Mouse (Mus musculus): ENCODE data around the gene 9930111J21Rik2.
A peak's percentile ranks its signal among the peaks of the same experiment; 100 is the strongest.
"Not testable (repeated sequence)": the region's sequence is repeated elsewhere in the genome, so short reads cannot be mapped to it uniquely, and the experiment has no call there.

The 9930111J21Rik2 gene

DNA sequence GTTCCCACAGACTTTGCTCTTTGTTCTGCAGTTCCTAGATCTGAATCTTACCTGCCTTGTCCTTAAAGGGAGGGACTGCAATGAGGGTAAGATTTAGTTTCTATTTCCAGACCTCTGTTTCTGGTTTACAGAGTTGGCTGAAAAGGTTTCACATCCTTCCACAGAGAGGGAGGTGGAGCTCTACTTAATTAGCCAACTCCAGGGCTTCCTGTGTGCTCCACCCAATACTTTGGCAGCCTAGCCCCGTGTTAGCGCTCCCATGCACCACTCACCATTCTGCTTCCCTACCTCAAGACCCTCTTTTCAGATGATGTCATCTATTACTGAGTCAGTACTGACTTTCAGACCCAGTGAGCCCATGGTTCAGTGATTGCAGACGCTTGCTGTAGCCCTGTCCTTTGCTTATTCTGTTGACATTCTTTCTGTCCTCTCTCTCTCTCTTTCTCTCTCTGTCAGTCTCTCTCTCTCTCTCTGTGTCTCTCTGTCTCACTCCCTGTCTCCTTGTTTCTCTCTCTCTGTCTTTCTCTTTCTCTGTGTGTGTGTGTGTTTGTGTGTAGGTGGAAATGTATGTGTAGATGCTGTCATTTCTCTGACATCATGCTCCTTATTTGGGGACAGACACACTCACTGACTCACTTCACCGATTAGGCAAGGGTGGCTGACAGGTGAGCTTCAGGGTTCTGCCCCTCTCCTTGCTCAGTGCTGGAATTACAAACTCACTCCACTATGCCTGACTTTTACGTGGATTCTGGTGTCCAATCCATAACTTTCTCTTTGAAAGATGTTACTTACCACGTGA, at the start of gene 9930111J21Rik2:
Gene 9930111J21Rik2, minus strand, starts transcription at position 150 of the 799 bp plus-strand sequence.
- DNase-seq (ENCODE audit: low spot score) = not testable (repeated sequence)

DNA sequence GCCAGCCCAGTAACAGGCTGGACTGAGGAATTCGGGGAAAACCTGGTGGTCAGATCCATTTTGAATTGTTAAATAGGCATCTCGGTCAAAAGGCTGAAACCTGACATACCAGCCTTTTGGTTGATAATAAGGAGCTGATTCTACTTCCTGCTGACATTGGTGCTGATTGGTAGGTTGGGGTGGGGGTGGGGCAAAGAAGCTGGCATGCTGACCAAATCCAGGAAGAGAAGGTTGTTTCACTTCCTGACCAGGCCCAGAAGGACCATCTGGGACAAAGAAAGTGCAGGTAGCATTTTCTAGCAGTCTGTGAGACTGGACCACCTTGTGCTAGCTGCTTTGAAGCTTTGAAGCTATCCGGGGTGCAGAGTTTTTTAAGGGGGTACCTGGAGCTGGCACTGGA, 49.4 kb upstream of the 9930111J21Rik2 start:
- no peak for DNase-seq (ENCODE audit: low spot score)

DNA sequence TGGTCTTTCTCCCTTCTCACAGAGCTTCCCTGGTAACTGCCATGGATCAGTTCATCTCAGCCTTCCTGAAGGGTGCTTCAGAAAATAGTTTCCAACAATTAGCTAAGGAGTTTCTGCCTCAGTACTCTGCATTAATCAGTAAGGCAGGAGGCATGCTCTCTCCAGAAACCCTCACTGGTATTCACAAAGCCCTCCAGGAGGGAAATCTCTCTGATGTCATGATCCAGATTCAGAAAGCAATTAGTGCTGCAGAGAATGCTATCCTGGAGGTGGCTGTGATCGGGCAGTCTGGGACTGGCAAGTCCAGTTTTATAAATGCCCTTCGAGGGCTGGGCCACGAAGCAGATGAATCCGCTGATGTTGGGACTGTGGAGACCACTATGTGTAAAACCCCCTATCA, 44.3 kb upstream of the 9930111J21Rik2 start:
- DNase-seq (ENCODE audit: low spot score) = no peak

DNA sequence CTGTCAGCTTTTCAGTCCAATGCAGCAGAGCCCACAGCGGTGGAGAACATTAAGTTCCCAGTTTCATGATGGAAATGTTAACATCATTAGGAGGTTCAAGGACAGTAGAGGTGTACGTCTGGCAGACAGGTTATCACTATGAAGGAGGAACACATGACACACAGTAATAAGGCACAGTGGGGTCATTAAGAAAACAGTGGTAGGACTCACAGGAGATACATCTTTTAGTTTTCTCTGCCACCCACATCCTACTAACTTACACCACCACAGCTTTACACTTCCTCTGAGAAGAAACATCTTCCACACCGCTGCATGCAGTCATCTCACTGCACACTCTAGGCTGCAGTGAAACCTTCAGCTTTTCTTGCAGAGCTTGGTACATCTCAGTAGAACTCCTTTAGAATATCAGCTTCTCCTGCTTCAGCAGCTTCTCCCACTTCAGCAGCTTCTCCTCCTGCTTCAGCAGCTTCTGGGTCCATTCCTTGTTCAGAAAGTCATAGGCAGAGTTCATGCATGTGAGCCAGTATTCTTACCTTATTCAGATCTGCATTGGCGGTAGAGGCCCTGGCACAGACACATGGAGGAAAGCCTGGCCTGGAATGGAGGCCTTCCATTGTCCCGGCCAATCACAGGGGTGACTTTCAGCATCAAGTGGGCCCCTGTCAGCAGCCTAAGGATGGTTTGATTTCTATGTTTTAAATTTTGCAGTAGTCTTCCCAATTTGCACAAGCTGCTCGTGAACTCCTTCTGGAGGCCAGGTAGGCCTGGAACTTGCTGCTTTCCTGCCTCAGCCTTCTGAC, 43.0 kb upstream of the 9930111J21Rik2 start:
- DNase-seq (ENCODE audit: low spot score) = no peak

DNA sequence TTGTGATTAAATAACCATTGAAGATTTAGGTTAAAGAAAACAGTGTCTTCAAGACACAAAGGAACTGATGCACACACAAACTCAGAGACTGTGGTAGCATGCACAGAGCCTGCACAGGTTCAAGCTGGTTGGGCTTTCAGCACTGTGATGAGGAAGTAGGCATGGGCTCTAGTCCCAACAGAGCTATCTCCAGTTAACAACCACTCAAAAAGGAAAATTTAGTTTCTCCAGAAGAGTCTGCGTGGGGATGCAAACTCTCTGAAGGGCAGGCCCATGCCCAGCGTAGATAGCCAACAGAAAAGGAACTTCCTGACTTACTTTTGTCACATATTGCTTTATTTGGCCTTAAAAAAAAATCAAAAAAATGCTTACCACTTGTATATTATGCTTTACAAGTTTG, 41.7 kb upstream of the 9930111J21Rik2 start:
- DNase-seq (ENCODE audit: low spot score) = no peak

DNA sequence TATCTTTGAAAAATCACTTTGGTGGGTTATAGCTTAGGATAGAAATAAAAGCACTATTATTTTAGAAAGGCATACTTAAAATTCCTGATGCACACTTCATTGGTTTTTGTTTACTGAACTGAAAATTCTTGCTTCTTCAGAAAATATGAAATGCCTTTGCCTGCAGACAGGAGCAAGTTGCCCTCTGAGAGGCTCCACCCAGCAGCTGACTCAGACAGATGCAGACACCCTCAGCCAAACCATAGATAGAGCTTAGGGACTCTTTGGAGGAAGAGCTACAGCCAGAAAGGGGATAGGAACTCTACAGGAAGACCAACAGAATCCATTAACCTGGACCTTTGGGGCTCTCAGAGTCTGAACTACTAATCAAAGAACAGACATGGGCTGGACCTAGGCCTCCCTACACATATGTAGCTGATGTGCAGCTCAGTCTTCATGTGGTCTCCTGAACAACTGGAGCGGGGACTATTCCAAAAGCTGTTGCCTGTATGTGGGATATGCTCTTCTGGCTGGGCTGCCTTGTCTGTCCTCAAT, 41.1 kb upstream of the 9930111J21Rik2 start:
- DNase-seq (ENCODE audit: low spot score) = no peak

DNA sequence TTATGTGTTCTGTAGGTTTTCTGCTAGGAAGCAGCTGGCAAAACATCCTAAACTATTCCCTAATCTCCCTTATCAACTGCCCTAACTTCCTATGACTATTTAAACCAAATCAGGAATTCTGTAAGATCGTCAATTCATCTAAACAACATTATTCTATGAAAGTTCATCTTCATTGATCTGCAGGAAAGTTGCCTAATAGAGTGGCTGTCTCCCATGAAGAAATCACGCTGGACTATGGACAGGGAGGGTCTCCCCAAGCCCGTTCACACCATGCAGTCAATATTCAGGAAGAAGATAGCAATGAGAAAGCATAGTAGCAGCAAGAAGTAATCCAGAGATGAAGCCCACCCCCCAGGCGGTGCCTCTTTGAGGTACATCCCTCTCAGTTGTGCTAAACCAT, 40.1 kb upstream of the 9930111J21Rik2 start:
- DNase-seq (ENCODE audit: low spot score) = no peak

DNA sequence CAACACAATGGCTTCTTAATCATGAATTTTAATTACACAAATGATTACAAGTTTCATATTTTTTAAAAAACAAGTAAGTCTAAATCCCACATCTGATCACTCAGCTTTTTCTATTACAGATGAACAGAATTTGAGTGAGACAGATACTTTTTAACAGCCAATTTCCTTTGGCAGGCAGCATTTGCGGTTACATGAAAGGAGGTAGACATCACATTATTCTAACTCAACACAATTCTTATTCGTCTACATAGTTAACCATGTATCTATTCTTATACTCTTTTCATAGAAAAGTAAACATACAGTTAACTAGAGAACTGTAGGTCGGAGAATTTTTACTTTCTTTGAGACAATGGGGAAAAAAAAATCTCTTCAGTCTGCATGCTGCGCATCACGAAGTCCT, 39.5 kb upstream of the 9930111J21Rik2 start:
- no peak for DNase-seq (ENCODE audit: low spot score)

DNA sequence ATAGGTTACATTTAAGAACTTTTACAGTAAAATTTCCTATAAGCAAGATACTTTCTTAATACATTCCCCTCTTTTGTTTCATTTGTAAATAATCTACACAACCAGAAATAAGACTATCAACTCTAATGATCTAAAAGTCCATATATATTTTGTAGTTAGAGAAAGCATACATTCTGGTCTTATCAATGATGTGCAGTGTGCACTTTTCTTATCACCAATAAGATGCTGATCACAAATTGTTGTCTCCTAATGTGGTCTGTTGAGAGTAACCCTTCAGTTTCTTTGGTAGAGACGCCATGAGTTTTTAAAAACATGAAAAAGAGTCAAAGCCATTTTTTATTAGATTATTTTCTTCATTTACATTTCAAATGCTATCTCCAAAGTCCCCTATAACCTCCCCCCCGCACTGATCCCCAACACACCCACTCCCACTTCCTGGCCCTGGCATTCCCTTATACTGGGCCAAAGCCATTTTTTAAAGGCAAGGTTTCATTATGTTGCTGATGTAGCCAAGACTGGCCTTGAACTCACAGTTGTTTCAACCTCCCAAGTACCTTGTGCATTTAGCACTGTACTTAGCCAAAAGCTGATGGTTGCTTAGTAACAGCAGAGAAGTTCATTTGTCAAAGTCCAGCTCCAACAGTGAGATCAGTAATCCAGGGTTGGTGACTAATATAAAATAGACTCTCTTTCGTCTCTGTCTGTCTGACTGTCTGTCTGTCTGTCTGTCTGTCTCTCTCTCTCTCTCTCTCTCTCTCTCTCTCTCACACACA, 38.9 kb upstream of the 9930111J21Rik2 start:
- no peak for DNase-seq (ENCODE audit: low spot score)

DNA sequence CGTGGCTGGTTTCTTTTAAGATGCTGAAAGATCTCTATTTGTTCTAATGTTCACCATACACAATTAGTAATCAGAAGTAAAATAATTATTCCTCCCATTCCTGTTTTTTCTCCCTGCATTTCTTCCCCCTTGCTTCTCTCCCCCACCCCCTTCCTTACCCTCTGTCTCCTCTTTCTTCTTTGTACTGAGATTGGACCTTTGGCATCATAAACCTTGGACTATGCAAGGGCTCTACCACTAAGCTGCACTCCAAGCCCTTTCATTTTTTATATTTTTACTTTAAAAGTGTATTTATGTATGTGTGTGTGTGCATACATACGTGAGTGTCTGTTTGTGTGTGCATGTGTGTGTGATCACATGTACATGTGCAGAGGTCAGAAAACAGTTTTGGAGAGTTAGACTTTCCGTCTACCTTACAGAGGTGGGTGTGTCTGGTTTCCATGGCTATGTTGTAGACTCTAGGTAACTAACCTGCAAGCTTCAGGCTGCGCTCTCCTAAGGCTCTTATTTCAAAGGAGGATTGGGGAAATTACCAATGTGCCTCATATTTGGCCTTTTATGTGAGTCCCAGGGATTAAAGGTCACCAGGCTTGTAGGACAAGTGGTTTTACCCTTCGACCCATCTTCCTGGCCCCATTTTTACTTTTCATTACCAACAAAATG, 38.1 kb upstream of the 9930111J21Rik2 start:
- no peak for DNase-seq (ENCODE audit: low spot score)

DNA sequence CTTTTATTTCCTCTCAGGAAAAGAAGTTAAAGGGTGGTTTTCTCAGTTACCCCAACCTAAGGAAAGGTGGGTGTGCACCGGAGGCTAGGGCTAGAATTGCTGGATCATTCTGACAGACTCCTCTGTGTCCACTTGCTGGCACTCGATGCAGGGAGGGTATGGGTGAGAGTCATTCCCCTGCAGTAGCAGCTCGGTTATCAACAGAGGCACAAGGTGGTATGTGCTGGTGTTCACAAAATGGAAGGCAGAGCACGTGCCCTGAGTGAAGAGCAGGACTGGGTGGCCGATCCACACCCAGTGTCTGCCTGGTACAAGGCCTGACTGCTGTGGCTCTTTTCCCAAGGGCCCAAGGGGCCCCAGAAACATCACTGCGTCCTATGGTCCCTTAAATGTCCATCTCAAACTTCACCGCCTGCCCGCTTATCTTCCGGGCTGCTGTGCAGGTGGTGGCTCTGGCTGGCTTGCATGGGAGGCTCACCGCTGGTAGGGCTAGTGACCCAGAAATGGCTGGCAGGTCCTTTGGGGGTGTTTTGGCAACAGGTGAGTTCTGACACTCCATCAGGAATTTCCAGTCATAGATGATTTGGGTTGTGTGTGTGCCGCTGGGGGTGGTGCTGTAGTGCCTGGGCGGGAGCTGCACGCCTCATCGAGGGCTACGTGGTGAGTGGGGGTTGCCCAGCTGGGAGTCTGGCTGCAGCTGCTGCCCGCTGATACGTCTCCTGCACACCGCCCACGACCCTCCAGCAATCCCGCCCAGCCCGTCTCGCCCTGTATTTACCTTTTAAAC, 37.0 kb upstream of the 9930111J21Rik2 start:
- no peak for DNase-seq (ENCODE audit: low spot score)

DNA sequence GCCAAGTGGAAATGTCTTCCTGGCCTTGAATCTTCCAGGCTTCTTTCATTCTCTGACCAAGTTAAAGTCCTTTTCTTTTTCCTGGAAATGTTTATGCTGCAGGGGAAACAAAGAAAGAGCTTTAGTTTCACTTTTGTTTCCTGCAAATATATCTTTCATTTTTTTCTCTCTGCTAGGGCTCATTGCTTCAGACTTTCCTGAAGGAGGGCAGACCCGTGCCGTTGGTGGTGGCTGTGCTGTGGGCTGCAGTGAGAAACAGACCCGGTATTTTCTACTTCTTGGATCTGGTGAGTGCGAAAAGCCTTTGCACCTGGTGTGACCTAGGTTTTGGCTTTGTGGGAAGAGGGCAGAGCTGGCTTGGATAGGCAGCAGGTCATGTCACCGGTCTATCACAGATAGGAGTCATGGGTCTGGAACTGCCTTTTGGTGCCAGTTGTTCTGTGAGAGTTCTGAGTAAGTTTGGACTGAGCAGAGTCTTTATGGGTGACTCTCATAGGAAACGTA, 35.9 kb upstream of the 9930111J21Rik2 start:
- DNase-seq (ENCODE audit: low spot score) = no peak

DNA sequence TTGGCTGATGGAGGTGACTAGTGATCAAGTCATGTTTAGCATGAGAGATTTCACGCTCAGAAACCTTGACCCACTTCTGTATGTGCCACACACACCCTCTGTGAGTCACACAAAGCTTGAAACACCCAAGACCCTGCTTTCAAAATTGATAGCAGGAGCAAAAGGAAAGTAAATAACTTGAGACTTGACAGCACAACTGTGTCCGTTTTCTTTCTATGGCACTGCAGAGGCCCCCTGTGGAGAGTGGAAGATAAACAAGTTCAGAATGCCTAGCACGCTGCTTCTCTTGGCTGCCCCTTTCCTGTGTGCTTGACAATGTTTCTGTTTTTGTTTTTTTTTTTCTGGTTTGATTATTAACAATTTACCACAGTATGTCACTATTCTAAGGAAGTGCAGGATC, 33.8 kb upstream of the 9930111J21Rik2 start:
- no peak for DNase-seq (ENCODE audit: low spot score)

DNA sequence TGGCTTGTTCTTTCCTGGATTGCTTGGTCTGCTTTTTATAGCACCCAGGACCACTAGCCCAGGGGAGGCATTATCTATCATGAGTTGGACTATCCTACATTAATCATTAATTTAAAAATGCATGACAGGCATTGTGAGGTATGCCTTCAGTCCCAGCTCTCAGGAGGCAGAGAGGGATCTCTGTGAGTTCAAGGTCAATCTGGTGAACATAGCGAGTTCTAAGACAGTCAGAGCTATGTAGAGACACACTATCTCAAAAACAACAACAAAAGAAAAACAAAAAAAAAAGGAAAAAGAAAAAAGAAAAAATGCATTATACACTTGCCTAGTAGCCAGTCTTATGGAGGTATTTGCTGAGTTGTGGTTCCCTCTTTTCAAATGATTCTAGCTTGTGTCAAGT, 33.3 kb upstream of the 9930111J21Rik2 start:
- no peak for DNase-seq (ENCODE audit: low spot score)

DNA sequence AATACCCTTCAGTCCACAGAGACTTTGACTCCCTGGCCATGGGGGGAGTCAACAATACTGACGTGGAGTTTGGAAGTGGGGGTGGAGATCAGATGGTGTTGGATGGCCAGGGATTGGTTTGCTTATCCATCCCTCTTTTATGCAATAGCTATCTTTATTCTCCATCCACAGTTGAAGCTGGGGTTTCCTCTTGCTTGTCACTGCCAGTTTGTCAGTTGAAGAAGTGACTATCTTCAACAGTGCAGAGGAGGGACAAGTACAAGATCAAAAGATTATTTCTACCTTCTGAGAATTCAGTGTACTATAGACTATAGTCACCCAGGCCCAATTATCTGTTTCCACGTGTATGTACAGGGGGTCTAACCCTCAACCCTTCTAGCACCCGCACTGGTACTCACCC, 32.8 kb upstream of the 9930111J21Rik2 start:
- no peak for DNase-seq (ENCODE audit: low spot score)

DNA sequence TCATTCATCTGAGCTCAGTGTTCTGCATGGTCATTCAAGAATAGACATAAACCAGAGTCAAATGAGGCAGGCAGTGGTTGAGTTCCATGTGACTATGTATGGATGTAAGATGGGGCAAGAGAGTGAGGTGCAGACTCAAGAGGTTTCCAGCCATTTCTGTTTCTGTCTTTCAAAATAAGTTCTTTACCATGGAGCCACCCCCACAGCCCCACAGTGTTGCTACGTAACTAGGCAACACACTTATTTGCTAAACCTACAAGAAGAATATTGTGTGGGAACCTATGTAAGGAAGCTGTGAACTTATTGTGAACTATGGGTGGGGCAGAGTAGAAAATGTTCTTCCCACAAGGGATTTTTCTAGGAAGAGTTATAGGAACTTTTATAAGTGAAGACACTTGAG, 32.1 kb upstream of the 9930111J21Rik2 start:
- DNase-seq (ENCODE audit: low spot score) = peak; percentile 24

DNA sequence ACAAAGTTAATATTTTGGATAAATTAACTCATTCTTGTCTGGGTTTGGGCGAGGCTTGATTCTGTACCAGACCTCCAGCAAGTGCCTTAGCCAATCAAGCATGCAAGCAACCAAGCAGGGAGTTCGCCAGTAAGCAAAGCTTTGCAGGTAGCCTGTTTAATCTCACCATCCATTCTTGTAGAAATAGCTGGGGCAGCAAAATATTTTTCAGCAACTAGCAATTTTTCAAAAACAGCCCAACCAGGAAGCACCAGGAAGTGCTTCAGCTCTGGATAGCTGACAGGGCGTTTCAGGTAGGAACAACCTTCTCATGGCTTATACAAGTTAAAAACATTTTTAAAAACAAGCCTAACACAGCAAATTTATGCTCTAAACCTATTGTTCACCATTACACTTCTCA, 30.8 kb upstream of the 9930111J21Rik2 start:
- DNase-seq (ENCODE audit: low spot score) = no peak

DNA sequence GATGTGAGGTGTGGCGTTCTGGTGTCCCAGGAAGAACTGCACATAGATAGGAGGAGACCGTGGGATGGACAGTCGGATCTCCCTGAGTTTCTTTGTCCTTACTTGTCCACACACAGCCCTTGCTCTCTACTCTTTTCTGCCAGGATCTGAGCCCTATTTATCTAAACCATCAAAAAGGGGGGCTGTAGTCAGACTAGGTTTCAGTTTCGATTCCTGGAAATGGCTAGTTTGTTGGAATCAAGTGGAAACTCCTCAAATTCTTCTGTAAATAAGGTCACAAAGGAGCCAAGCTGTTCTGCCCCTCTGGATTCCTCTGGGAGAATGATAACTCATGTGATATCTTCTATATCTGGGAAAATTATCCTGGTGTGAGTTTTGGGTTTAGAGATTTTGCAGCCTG, 30.3 kb upstream of the 9930111J21Rik2 start:
- no peak for DNase-seq (ENCODE audit: low spot score)

DNA sequence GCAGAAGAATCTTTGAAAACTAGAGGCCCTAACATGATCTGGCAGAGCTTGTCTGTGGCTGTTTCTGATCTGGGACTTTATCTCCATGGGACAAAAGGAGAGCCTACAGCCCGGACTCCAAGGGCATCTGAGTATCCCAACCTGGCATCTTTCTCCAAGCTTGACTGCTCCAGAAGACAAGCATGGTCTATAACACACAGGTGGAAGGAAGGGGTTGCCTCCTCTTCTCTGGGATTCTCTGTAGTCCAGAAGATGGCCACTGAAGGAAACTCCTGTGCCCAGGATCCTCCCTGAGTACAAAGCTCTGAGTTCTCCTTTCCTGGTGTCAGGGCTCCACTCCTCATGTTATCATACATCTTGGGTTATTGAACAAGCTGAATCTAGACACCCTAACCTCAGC, 29.6 kb upstream of the 9930111J21Rik2 start:
- DNase-seq (ENCODE audit: low spot score) = no peak

DNA sequence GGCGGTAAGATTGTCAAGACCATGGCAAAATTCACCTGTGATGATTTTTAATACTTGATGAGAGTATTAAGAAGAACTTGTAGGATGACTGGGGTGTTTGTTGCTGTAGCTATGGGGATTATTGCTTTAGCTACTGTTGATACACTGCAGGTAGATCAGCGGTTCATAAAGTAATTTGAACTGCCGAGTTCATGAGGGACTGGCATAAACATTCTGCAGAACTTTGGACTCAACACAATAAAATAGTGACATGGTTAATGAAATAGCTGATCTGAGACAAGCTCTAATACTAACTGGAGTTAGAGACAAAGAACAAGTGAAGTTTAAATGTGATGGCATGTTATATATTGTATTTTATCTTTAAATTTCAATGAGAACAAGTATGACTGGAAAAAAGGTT, 27.7 kb upstream of the 9930111J21Rik2 start:
- no peak for DNase-seq (ENCODE audit: low spot score)

DNA sequence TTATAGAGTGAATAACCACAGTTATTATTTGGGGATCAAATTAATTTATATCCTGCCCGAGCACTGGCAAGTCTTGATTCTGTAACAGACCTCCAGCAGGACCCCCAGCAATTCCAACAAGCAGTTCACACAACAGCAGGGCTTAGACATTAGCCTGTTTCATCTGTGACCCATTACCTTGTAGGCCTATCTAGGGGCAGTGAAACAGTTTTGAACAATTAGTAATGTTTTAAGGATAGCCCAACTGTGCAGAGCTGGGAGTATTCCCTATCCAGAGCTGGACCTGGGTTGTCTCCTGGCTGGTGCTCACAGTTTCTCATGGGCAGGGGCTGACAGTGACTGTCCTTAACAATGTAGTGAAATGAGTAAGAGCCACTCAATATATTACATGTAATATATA, 26.0 kb upstream of the 9930111J21Rik2 start:
- no peak for DNase-seq (ENCODE audit: low spot score)

Measured in left cerebral cortex, adult 11 months (tissue).